Mouse (Mus musculus): ENCODE results near the gene Gpr107. TPM values are rescaled to one million over a fixed set of nuclear protein-coding genes. Genes with fewer than 3 reads are reported as not detected.
A peak's percentile ranks its signal among the peaks of the same experiment; 100 is the strongest.

The Gpr107 gene
- total and polyA plus RNA-seq, 2 experiments from 2014 or later, result 31.9 to 49.3 TPM

DNA sequence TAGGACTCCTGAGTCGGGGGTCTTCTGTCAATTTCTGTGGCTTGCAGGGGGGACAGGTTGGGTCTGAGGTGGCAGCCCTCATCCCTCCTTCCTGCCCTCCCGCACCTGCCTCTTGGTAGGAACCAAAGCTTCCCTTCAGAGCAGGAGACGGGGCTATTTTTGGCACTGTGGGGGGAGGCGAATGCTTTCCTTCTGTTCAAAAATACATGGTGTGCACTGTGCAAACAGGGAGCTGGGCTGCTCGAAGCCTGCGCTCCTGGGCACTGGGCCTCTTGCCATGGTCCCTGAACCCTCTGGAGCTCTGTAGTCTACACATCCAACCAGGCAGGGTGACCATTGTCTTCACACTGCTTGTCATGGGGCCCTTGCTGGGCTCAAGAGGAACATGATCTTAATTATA, 105.0 kb downstream of the Gpr107 start:
- DNase-seq (ENCODE audit: low spot score) (peak; percentile 13), ATAC-seq (no peak)
- no peak overlapping the region for H3K4me2 ChIP-seq (ENCODE audit: low read depth, low read length)
- H3K36me3 ChIP-seq (ENCODE audit: insufficient read depth, low read length), result no peaks in the 10 kb centered on the region
- H3K4me3 ChIP-seq (ENCODE audit: low read length), result no peak overlapping the region
- peak overlapping the region; percentile 49; the same call in 1 of the 2 replicates for H3K27ac ChIP-seq
- H3K9ac ChIP-seq (replicated peaks; ENCODE audit: low read length), result 0 out of 2 replicates have a peak overlapping the region, but pooled peaks have one; percentile 1
- 47% methylated on average over 6 of the region's 6 CpGs for WGBS
- no peaks in the 10 kb centered on the region for H3K27me3 ChIP-seq (ENCODE audit: insufficient read depth, low read length)
- peaks cover 46% of the 10 kb centered on the region for H3K4me1 ChIP-seq (ENCODE audit: insufficient read depth, low read length)
- TF ChIP-seq CTCF (IDR thresholded peaks at IDR 0.05; ENCODE audit: low read depth), result no peak
- H3K9me3 ChIP-seq (ENCODE audit: low read length), result no peaks in the 10 kb centered on the region

DNA sequence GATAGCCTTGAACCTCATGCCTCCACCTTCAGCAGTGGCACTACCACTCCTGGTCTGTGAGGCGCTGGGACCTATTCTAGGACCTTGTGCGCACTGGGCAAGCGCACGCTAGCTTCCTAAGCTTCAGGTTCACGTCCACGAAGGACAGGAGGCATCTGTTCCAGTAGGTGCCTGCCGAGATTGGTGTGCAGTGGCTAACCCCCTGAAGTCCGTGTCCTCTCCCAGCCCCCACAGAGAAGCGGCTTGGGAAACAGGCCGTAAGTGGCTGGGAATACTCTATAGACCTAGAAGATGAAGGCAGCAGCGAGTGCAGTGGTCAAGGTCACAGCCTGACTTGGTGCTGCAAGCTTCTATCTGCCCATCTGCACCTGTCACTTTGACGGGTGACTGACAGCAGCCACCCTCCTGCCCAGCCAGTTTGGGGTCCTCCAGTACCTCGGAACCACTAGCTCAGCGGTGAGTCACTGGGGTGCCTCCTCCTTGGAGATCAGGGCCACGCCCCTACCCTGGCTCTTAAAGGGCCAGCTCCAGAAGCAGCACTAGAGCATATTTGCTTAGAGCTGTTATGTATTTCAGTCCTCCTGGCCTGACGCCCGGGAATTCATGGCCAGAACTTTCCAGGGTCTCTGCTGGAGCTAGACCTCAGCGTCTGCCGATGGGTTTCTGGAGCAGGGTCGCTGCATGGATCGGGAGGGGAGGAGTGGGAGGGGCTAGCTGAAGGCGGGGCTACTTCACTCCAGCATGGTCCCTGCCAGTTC, 106.7 kb downstream of the Gpr107 start:
- DNase-seq (ENCODE audit: low spot score) (peak; percentile 85), ATAC-seq (peak; percentile 48)
- H3K36me3 ChIP-seq (ENCODE audit: insufficient read depth, low read length), result no peaks in the 10 kb centered on the region
- H3K27me3 ChIP-seq (ENCODE audit: insufficient read depth, low read length), result no peaks in the 10 kb centered on the region
- peak overlapping the region; percentile 35; the same call in 1 of the 2 replicates for H3K9ac ChIP-seq (replicated peaks; ENCODE audit: low read length)
- peak overlapping the region; percentile 31 for H3K4me3 ChIP-seq (ENCODE audit: low read length)
- 11% methylated on average over 22 of the region's 22 CpGs for WGBS
- TF ChIP-seq CTCF (IDR thresholded peaks at IDR 0.05; ENCODE audit: low read depth), result no peak
- H3K9me3 ChIP-seq (ENCODE audit: low read length), result no peaks in the 10 kb centered on the region
- H3K27ac ChIP-seq, result peak overlapping the region; percentile 17
- peaks cover 56% of the 10 kb centered on the region for H3K4me1 ChIP-seq (ENCODE audit: insufficient read depth, low read length)
- H3K4me2 ChIP-seq (ENCODE audit: low read depth, low read length), result peak overlapping the region; percentile 54

DNA sequence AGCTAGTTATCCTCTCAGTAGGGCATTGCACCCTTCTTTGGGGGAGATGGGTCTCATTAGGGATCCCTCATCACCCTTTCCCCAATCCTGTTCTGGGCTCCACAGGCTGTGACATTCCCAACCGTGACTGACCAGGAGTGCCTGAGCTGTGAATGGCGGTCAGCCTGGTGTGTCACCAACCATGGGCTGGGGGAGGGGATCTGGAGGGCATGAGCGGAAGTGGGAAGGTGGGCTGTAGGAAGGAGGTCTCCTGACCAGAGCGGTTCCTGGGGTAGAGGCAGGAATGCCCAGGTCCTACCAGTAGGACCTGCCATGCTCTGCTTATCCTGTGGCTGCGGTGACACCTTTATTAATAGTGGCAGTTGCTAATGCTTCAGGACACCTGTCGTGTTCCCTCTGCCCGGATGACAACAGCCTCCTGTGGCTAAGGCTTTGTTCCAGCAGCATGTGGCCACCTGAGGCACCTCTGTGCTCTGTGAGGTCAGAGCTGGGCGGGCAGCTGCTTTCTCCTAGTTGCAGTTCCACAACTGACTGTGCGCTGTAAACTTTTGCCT, 107.3 kb downstream of the Gpr107 start:
- H3K27ac ChIP-seq, result peak overlapping the region; percentile 17
- H3K9me3 ChIP-seq (ENCODE audit: low read length), result no peaks in the 10 kb centered on the region
- H3K27me3 ChIP-seq (ENCODE audit: insufficient read depth, low read length), result no peaks in the 10 kb centered on the region
- no peak for DNase-seq (ENCODE audit: low spot score)
- no peak for ATAC-seq
- no peaks in the 10 kb centered on the region for H3K36me3 ChIP-seq (ENCODE audit: insufficient read depth, low read length)
- H3K4me3 ChIP-seq (ENCODE audit: low read length), result peak overlapping the region; percentile 31
- 27% methylated on average over 9 of the region's 9 CpGs for WGBS
- H3K9ac ChIP-seq (replicated peaks; ENCODE audit: low read length), result peak overlapping the region; percentile 35; the same call in 1 of the 2 replicates
- TF ChIP-seq CTCF (IDR thresholded peaks at IDR 0.05; ENCODE audit: low read depth), result no peak
- H3K4me1 ChIP-seq (ENCODE audit: insufficient read depth, low read length), result peaks cover 62% of the 10 kb centered on the region
- peak overlapping the region; percentile 54 for H3K4me2 ChIP-seq (ENCODE audit: low read depth, low read length)

DNA sequence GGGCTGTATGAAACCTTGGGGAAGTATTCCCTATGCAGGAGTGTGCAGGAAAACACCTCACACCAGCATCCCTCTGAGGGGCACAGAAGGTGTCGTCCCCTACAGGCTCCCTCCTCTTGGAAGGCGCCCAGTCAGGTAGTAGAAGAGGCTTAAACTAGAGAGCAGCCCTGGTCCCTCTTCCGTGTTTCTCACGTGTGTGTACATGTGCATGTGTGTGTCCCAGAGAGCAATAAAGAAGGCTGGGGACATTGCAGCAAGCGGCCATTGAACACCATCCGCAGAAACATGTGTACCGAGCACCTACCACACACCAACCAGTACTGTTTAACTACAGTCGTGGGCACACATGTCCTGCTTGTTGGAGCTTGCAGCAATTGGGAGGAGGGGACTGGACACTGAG, 108.4 kb downstream of the Gpr107 start:
- Histone ChIP-seq H3K36me3 (ENCODE audit: insufficient read depth, low read length) (no peaks in the 10 kb centered on the region), H3K4me1 (ENCODE audit: insufficient read depth, low read length) (peaks cover 63% of the 10 kb centered on the region), H3K4me3 (ENCODE audit: low read length) (no peak overlapping the region), H3K27ac (no peak overlapping the region), H3K9ac (replicated peaks; ENCODE audit: low read length) (no peak overlapping the region), H3K4me2 (ENCODE audit: low read depth, low read length) (no peak overlapping the region), H3K9me3 (ENCODE audit: low read length) (no peaks in the 10 kb centered on the region), H3K27me3 (ENCODE audit: insufficient read depth, low read length) (no peaks in the 10 kb centered on the region)
- 86% methylated on average over 8 of the region's 8 CpGs for WGBS
- no peak for ATAC-seq
- no peak for TF ChIP-seq CTCF (IDR thresholded peaks at IDR 0.05; ENCODE audit: low read depth)
- no peak for DNase-seq (ENCODE audit: low spot score)

- Histone ChIP-seq H3K4me2 (ENCODE audit: low read depth, low read length) (peak overlapping the region; percentile 13; the same call in 1 of the 2 replicates), H3K9me3 (ENCODE audit: low read length) (no peaks in the 10 kb centered on the region), H3K9ac (replicated peaks; ENCODE audit: low read length) (0 out of 2 replicates have a peak overlapping the region, but pooled peaks have one; percentile 7), H3K27me3 (ENCODE audit: insufficient read depth, low read length) (no peaks in the 10 kb centered on the region), H3K27ac (peak overlapping the region; percentile 89), H3K4me1 (ENCODE audit: insufficient read depth, low read length) (peaks cover 58% of the 10 kb centered on the region), H3K36me3 (ENCODE audit: insufficient read depth, low read length) (no peaks in the 10 kb centered on the region), H3K4me3 (ENCODE audit: low read length) (no peak overlapping the region)
- DNase-seq (ENCODE audit: low spot score) (peak; percentile 83), ATAC-seq (peak; percentile 81)
- TF ChIP-seq CTCF (IDR thresholded peaks at IDR 0.05; ENCODE audit: low read depth), result no peak
- 40% methylated on average over 8 of the region's 8 CpGs for WGBS
Measured at GRCm38 (mm10) chr2:31263039-31263461, 110.9 kb downstream of the Gpr107 start.

GRCm38 (mm10) chr2:31263746-31264378, 111.7 kb downstream of the Gpr107 start:
- H3K4me3 ChIP-seq (ENCODE audit: low read length), result no peak overlapping the region
- peak; percentile 76 for ATAC-seq
- DNase-seq (ENCODE audit: low spot score), result peak; percentile 94
- no peaks in the 10 kb centered on the region for H3K9me3 ChIP-seq (ENCODE audit: low read length)
- no peaks in the 10 kb centered on the region for H3K36me3 ChIP-seq (ENCODE audit: insufficient read depth, low read length)
- H3K4me1 ChIP-seq (ENCODE audit: insufficient read depth, low read length), result peaks cover 59% of the 10 kb centered on the region
- 12% methylated on average over 10 of the region's 10 CpGs for WGBS
- H3K9ac ChIP-seq (replicated peaks; ENCODE audit: low read length), result 0 out of 2 replicates have a peak overlapping the region, but pooled peaks have one; percentile 7
- H3K27ac ChIP-seq, result peak overlapping the region; percentile 89
- TF ChIP-seq CTCF (IDR thresholded peaks at IDR 0.05; ENCODE audit: low read depth), result peak; percentile 27
- H3K4me2 ChIP-seq (ENCODE audit: low read depth, low read length), result peak overlapping the region; percentile 13; the same call in 1 of the 2 replicates
- H3K27me3 ChIP-seq (ENCODE audit: insufficient read depth, low read length), result no peaks in the 10 kb centered on the region
